Mouse (Mus musculus): ENCODE measurements around the gene Larp6. TPM values are rescaled to one million over a fixed set of nuclear protein-coding genes. Genes with fewer than 3 reads are reported as not detected.

The Larp6 gene
- 0.07 TPM in 1 of 2 replicates, not detected in the other for polyA plus RNA-seq (2012; ENCODE audit: low replicate concordance)

DNA sequence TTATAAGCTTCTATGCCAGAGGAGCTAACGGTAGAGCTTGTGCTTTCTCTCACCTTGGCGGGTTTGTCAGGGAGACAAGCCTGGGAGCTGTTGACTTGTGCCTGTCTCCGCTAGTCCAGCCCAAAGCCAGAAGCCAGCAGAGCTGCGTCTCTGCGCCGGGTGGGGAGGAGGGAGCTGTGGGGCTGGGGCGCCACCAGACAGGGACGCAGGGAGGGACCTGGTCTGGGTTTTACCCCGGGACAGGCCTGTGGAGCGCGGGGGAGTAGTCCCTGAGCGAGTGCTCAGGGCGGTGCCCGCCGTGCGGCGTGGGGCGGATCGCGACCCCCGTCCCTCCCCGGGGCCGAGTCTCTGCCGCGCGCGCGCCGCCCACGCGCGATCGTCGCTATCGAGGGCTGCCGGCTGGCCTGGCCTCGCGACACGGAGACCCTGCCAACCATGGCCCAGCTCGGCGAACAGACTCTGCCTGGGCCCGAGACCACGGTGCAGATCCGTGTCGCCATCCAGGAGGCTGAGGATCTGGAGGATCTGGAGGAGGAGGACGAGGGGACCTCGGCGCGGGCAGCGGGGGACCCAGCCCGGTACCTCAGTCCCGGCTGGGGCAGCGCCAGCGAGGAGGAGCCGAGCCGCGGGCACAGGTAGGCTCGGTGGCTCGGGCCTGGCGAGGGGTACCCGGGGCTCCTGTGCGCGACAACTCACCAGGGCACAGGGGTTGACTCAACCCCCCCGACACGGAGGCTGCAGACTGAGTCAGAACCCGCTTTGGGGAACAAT lies at the start of gene Larp6:
TSS of gene Larp6 (plus strand) at position 219 of the 771 bp plus-strand sequence.

DNA sequence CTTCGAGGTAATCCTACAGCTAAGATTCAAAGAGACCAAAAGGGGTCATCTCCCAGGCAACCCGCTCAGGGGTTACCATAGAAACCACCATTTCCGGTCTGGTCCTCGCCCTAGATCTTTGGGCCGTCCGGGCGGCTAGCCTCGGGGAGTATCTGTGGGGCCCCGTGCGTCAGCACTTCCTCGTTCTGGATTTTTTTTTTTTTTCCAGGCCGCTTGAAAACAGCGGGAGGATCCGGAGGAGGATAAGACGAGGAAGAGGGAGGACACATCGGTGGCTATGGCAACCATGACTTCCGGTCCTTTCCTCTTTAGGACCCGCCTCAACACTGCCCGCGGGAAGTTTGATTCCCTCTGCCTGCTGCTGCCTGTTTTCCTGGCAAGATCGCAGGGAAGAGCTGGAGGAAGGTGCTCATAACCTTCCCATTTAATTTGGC lies 24.9 kb upstream of the Larp6 start, which contains the start of gene Lrrc49:
TSS of gene Lrrc49 (minus strand) at position 268 of the 434 bp plus-strand sequence.

Other genes starting within 250 kb of the Larp6 start
- 0.03 and 0.19 TPM in 2 replicates for gene Thsd4, start 190.9 kb upstream of the Larp6 start, polyA plus RNA-seq (2012; ENCODE audit: low replicate concordance)
- 0.11 and 0.39 TPM in 2 replicates for gene Lrrc49, start 24.8 kb upstream of the Larp6 start, polyA plus RNA-seq (2012; ENCODE audit: low replicate concordance)
- 0.09 and 0.14 TPM in 2 replicates for gene Uaca, start 81.6 kb downstream of the Larp6 start, polyA plus RNA-seq (2012; ENCODE audit: low replicate concordance)